Mouse (Mus musculus) testis, adult 2 months (tissue): ENCODE measurements around the gene Gm17364.

Source experiments
- CTCF ChIP-seq: fragments of 200-500 bp; IDR thresholded peaks from 2 replicates; pipeline ENCODE4 v1.5.1; 2012; ENCODE audit warnings: low read depth, mild to moderate bottlenecking, inconsistent platforms, low read length, moderate library complexity; ENCODE audit not compliant: control insufficient read depth, insufficient read depth, insufficient replicate concordance
- POLR2A ChIP-seq: fragments of 200-500 bp; IDR thresholded peaks from 2 replicates; pipeline ENCODE4 v1.6.1; 2012; ENCODE audit warnings: low read depth, mild to moderate bottlenecking, inconsistent platforms, low read length, moderate library complexity; ENCODE audit not compliant: control insufficient read depth

- TF ChIP-seq CTCF (no peak), POLR2A (no peak)
Measured at GRCm38 (mm10) chr13:41235181-41235580, 38.6 kb downstream of the Gm17364 start.
